Comparison of ENCODE assay signal across 8 mouse cellular contexts in genomic region chr12:40036666-40037065, GRCm38 (mm10). TPM values are rescaled to one million over a fixed set of nuclear protein-coding genes. Genes with fewer than 3 reads are reported as not detected.
DNase-seq lines count a peak whose midpoint lies in the region; ATAC-seq and TF ChIP-seq lines count a peak whose summit lies in the region.

No protein-coding gene starts in this region.

- H3K4me1 ChIP-seq in embryonic facial prominence, embryonic 15.5 days: peaks cover 9% of the 10 kb centered on the region; the same call in 1 of the 2 replicates
- peaks cover 27% of the 10 kb centered on the region for H3K4me1 ChIP-seq in hindbrain, embryonic 15.5 days (replicated peaks)
- peaks cover 0 to 8% of the 10 kb centered on the region in 2 experiments for H3K4me1 ChIP-seq in liver, embryonic 14.5 days (replicated peaks; ENCODE audit: control insufficient read depth in 2 of 2, insufficient read depth in 2 of 2, low read length in 1 of 2)

- ATAC-seq in embryonic facial prominence, embryonic 15.5 days (ENCODE audit: insufficient number of reproducible peaks, low FRiP score, low TSS enrichment, low read depth): no peak
- no peak for ATAC-seq in hindbrain, embryonic 15.5 days (ENCODE audit: low FRiP score, low read depth)
- ATAC-seq in liver, embryonic 14.5 days (ENCODE audit: insufficient read depth): no peak

- H3K9me3 ChIP-seq in embryonic facial prominence, embryonic 15.5 days (replicated peaks): no peaks in the 10 kb centered on the region
- H3K9me3 ChIP-seq in hindbrain, embryonic 15.5 days: no peaks in the 10 kb centered on the region
- no peaks in the 10 kb centered on the region for H3K9me3 ChIP-seq in liver, embryonic 14.5 days (ENCODE audit: control insufficient read depth, low read length)

- no peaks in the 10 kb centered on the region for H3K27me3 ChIP-seq in embryonic facial prominence, embryonic 15.5 days
- no peaks in the 10 kb centered on the region for H3K27me3 ChIP-seq in hindbrain, embryonic 15.5 days
- no peaks in the 10 kb centered on the region for H3K27me3 ChIP-seq in liver, embryonic 14.5 days (ENCODE audit: control insufficient read depth, insufficient read depth, low read length)

- no peak for TF ChIP-seq EP300 in liver, embryonic 14.5 days (IDR thresholded peaks at IDR 0.05; ENCODE audit: low read depth)

- H3K9ac ChIP-seq in embryonic facial prominence, embryonic 15.5 days: peak overlapping the region; percentile 63
- peak overlapping the region; percentile 90 for H3K9ac ChIP-seq in hindbrain, embryonic 15.5 days
- H3K9ac ChIP-seq in liver, embryonic 14.5 days (replicated peaks): peak overlapping the region; percentile 99

- peak overlapping the region; percentile 89 for H3K27ac ChIP-seq in embryonic facial prominence, embryonic 15.5 days (replicated peaks)
- H3K27ac ChIP-seq in hindbrain, embryonic 15.5 days (replicated peaks): peak overlapping the region; percentile 96
- peak overlapping the region; percentile 88 for H3K27ac ChIP-seq in liver, embryonic 14.5 days

- H3K4me2 ChIP-seq in embryonic facial prominence, embryonic 15.5 days (replicated peaks): peak overlapping the region; percentile 65
- peak overlapping the region; percentile 65 for H3K4me2 ChIP-seq in hindbrain, embryonic 15.5 days
- H3K4me2 ChIP-seq in liver, embryonic 14.5 days (ENCODE audit: low read depth): peak overlapping the region; percentile 82

- peak overlapping the region; percentile 82 for H3K4me3 ChIP-seq in embryonic facial prominence, embryonic 15.5 days (replicated peaks)
- H3K4me3 ChIP-seq in hindbrain, embryonic 15.5 days: peak overlapping the region; percentile 76
- peak overlapping the region; percentile 81 to 82 for H3K4me3 ChIP-seq in liver, embryonic 14.5 days (ENCODE audit: insufficient read depth in 1 of 2, low read depth in 2 of 2, low read length in 2 of 2)

- 0 out of 2 replicates have a peak, but pooled peaks cover 6% of the 10 kb centered on the region for H3K36me3 ChIP-seq in embryonic facial prominence, embryonic 15.5 days
- no peaks in the 10 kb centered on the region for H3K36me3 ChIP-seq in hindbrain, embryonic 15.5 days
- peaks cover 14% of the 10 kb centered on the region for H3K36me3 ChIP-seq in liver, embryonic 14.5 days (replicated peaks; ENCODE audit: control insufficient read depth, insufficient read depth, low read depth)

- no peak for TF ChIP-seq CTCF in liver, embryonic 14.5 days (IDR thresholded peaks at IDR 0.05; ENCODE audit: low read depth)

- WGBS in embryonic facial prominence, embryonic 15.5 days: 1% methylated on average over 11 of the region's 11 CpGs
- 4% methylated on average over 11 of the region's 11 CpGs for WGBS in hindbrain, embryonic 15.5 days
- WGBS in liver, embryonic 14.5 days (ENCODE audit: insufficient replicate concordance): under 1% methylated on average over 11 of the region's 11 CpGs

- peak; percentile 2 to 12 for DNase-seq in urinary bladder, adult 18-20 months (ENCODE audit: low spot score in 2 of 2)
- no peak for DNase-seq in urinary bladder, adult 2 months (ENCODE audit: low spot score)
- DNase-seq in liver, embryonic 14.5 days (ENCODE audit: low read depth in 3 of 3, low spot score in 3 of 3): no peak
- DNase-seq in natural killer cell, adult 2 months (ENCODE audit: low spot score in 2 of 2): peak; percentile 8 to 17
- DNase-seq in adipocyte (ENCODE audit: low spot score): no peak
- DNase-seq in adrenal gland, postnatal 14 days: no peak

RNA-seq across cellular contexts. Expression of gene Arl4a, which starts 1.2 kb away (rescaled TPM):
- polyA plus RNA-seq in urinary bladder, adult 2 months (2012; rRNA removed): 31.7 and 33.2 TPM in 2 replicates
- polyA plus RNA-seq in embryonic facial prominence, embryonic 15.5 days (2015; fragmentation: Nextera tagmentation; extraction: Ambion mirVana): 85.9 and 87.5 TPM in 2 replicates
- 101 and 105 TPM in 2 replicates for polyA plus RNA-seq in hindbrain, embryonic 15.5 days (2015; fragmentation: Nextera tagmentation; extraction: Ambion mirVana)
- polyA plus RNA-seq in liver, embryonic 14.5 days (2012; rRNA removed): 22.6 and 39.5 TPM in 2 replicates
- 83.6 and 91.3 TPM in 2 replicates for polyA plus RNA-seq in liver, embryonic 14.5 days (2014; fragmentation: Nextera tagmentation; extraction: Ambion mirVana)
- total RNA-seq in adrenal gland, postnatal 14 days (2021): 104 and 125 TPM in 2 replicates

Comparison
In these comparisons a context has a peak if more than half of its experiments do, and no peak if none do; other contexts are left out.
1. DNase-seq: peak in urinary bladder, adult 18-20 months (2 of 2) and natural killer cell, adult 2 months (2 of 2); none in urinary bladder, adult 2 months (single experiment), liver, embryonic 14.5 days (0 of 3), adipocyte (single experiment) and adrenal gland, postnatal 14 days (single experiment).
2. Peak in every context shown above with its lines, with median percentiles within 50 percentile points of each other: H3K27ac ChIP-seq, H3K4me2 ChIP-seq, H3K4me3 ChIP-seq and H3K9ac ChIP-seq.